Mouse (Mus musculus) monocyte, adult 2 months (primary cell): ENCODE measurements around the gene Anp32b.

ENCODE experiments used
- DNase-seq, 2 experiments: peaks; one replicate each; pipeline ENCODE4 v3.0.0; 2022; ENCODE audit warnings: low spot score in 2 of 2, low read depth in 1 of 2

Anp32b gene

DNA sequence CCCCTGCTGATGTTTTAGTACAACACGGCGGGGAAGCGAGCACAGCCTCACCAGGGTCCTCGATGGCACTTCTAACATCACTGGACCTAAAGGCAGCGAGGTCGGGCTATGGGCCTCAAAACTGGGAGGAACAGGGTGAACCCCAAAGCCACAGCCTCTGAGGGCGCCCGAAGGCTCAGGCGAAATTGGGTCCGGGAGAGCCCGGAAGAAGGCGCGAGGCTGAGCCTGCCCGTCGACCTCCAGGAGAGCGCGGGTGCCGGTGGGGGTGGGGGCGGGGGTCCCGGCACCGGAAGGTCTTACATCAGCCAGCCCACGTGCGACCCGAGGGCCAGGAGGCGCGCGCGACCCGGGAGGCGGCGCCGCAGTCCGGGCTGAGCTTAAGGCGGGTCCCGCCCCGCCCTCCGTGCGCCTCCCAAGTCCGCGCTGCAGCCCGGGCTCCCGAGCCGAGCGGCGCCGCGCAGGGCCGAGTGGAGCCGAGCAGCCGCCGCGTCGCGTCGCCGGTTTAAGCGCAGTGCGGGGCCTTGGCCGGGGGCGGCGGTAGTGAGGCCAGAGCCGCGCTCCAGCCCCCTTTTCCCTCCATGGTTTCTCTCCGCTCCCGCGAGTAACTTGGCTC, at the start of gene Anp32b:
Gene Anp32b (plus strand): TSS at position 384 of the 613 bp plus-strand sequence.
- peak; percentile 71 to 85 for DNase-seq

- DNase-seq, result no peak
Measured at GRCm38 (mm10) chr4:46404042-46404795, 46.5 kb upstream of the Anp32b start.

DNA sequence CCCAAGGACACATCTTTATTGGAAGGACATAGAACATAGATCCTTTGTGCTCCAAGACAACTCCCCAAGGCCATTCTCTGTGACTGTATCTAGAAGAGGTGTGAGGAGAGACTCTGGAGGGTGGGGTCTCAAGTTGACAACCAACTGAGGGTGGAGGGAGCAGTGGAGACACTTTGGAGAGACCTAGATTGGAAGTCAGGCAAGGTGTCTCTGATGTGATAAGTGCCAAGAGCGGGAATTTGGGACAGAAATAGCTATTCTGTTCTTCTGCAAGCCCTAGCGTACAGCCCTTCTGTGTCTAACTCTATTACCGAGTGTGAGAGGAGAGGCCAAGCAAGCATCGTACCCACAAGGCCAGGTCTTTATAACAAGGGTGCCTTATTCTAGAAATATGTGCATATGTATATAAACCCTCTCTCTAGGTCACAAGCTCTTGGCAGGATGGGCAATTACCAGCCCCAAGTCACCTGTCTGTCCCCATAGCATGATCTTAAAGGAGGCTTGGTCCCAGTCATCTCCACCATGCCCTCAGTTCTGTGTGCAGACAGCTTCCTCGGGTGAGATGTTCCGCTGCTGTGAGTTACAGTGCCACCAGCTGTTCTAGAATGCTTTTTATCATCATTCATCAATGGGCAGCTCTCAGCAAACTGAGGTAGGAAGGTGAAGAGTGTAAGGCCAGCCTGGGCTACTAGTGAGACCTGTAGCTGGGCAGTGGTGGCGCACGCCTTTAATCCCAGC, 43.6 kb upstream of the Anp32b start:
- no peak for DNase-seq

GRCm38 (mm10) chr4:46410677-46411076, 40.0 kb upstream of the Anp32b start:
- DNase-seq, result no peak

GRCm38 (mm10) chr4:46411489-46411888, 39.2 kb upstream of the Anp32b start:
- DNase-seq, result peak; percentile 38 to 59

- DNase-seq, result no peak
Measured at GRCm38 (mm10) chr4:46412113-46412512, 38.6 kb upstream of the Anp32b start.

DNA sequence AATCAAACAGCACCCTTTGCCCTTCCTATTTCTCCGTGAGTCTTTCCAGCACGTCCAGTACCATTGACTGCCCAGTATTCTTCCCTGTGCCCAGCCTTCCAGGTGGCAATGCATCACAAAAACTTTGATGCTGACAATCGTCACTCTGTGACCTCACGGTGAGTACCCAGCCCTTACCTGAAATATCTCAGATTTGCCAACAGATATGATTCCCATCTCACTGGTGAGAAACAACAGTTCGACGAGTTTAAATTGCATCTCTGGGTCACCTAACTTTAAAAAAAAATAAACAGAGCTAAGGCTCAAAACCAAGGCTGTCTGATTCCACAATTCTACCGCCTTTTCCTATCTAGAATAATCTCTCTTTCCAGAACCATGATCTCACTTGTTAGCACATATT, 37.3 kb upstream of the Anp32b start, which contains the start of gene Hemgn:
Gene Hemgn (minus strand): TSS at position 101 of the 400 bp plus-strand sequence.
- no peak for DNase-seq

DNA sequence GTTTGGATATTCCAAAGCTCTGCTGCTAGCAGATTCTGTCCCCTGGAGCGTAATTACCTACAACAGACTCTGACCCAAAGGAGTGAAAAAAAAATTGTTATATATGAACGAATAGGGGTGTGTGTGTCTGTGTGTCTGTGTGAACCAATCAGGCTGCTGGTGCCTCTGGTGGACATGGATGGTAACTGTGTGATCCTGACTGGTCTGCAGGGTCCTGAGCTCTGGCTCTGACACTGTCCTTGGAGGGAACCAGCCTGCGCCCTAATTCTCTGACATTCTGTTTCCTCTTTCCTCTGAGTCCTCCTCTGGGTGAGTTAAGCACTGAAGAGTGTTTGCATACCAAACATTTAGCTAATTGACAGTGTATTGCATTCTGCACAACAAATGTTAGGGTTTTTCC, 33.2 kb upstream of the Anp32b start:
- DNase-seq, result peak in 1 of 2 experiments; percentile 13

GRCm38 (mm10) chr4:46418851-46419250, 31.9 kb upstream of the Anp32b start:
- no peak for DNase-seq

DNA sequence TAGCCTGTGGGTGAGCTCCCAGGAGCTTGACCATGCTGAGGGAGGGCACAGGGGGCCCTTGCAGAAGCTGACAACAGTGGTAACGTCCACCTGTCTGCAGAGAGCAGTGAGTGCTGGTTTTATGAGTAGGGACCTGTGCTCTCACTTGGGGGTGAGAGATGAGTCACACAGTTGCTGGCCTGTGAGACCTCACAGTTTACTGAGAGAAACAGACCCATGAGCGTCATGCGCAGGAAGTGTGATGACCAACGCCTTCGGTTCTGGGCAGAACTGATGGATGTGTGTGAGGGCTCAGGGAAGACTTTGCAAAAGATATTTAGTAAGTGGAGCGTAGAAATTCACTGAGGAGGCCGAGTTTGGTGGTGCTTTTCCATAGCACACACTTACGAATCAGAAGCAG, 28.1 kb upstream of the Anp32b start:
- DNase-seq, result no peak

DNA sequence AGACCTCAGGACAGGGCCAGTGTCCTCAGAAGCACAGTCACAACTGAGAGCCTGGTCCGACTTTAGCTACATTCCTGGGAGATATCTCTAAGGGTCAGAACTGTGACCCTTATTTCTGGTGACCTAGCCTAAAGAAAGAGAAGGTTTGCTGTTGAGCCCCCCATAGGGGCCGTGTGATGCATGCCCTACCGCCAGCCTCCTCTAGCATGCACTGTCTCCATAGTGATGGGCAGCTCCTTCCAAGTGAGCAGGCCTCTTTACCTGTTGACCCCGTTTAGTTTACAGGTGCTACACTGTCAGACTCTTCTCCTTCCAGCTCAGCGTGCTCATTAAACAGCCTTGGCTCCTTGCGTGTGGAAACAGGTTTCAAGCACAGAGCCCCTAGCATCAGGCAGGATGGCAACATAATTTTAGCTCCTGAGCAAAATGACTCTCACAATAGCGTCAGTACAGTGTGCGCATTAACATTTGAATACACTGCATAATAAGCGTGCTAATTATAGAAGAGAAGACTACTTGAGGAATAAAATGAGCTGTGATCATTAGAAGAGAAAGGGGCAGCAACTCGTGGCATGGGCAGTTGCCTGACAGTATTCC, 21.7 kb upstream of the Anp32b start:
- DNase-seq, result no peak

DNA sequence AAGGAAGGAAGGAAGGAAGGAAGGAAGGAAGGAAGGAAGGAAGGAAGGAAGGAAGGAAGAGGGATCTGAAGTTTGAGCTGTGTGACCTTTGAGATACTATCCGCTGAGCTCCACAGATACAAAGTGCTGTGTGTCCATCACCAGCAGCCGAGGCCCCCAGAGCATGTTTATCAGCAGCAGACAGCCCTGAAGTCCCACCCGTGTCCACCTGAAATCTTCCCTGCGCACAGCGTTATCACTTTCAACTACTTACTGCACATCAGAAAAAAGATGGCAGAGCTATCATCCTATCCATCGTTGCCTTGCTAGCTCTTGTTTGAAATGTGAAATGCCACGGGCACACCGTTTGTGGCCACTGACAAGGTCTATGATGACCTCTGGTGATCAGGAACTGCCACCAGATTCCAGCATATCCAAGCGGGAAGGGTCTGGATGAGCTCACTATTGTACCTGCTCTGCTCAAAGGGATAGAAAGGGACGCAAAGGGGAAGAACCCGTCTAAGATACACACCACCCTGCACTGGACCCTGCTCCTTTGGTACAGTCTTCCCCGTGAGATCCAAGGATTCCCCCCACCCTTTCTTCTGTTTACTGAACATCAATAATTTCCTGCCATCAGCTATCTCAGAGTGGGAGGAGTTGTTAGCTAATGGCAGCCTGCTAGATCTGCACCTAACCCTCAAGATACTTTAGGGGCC, 18.2 kb upstream of the Anp32b start:
- no peak for DNase-seq

- no peak for DNase-seq
Measured at GRCm38 (mm10) chr4:46442501-46442900, 8.2 kb upstream of the Anp32b start.

- no peak for DNase-seq
Measured at GRCm38 (mm10) chr4:46445237-46445945, 5.3 kb upstream of the Anp32b start.

- no peak for DNase-seq
Measured at GRCm38 (mm10) chr4:46447461-46447860, 3.2 kb upstream of the Anp32b start.

GRCm38 (mm10) chr4:46448886-46449285, 1.8 kb upstream of the Anp32b start:
- no peak for DNase-seq

DNA sequence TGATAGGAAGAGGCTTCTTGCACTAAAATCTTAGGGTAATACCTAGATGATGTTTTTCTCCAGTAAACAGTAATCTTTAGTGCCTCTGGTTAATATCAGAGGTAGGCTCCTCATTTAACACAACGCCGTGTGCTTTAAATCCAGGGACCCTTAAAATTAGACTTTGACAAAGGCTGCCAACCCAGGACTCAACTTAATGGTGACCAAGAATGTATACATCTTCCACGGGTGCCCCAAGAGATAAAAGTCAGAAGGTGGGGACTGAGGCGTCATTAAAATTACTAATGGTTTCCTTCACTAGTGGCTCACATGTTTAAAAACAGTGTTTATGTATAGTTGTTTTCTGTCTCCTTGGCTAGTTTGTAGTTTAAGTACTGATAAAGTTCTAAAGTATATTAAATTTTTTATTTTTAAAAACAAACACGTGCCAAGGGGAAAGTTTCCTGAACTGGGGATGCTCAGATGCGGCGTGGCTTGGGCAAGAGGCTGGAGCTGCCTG, 633 bp upstream of the Anp32b start:
- DNase-seq, result no peak

DNA sequence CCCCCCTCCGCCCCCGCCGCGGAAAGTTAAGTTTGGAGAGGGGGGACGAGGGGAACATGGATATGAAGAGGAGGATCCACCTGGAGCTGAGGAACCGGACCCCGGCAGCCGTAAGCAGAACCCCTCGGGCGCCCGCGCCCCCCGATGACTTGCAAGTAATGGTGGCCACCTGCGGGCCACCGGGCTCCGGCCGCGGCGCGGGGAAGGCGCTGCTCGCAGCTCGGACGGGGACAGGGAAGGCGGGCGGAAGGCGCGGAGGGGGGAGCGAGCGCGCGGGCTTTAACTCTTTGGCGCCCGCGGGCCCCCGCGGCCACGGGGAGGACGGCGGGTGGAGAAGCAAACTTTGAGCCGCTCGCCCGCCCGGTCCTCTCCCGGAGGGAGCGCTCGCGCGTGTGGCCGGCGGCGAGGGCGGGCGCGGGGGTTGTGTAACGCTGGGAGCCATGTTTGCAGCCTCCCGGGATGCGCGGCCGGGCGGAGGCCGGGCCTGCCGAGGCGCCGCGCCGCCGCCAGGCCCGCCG, 597 bp downstream of the Anp32b start:
- peak; percentile 7 to 47 for DNase-seq

DNA sequence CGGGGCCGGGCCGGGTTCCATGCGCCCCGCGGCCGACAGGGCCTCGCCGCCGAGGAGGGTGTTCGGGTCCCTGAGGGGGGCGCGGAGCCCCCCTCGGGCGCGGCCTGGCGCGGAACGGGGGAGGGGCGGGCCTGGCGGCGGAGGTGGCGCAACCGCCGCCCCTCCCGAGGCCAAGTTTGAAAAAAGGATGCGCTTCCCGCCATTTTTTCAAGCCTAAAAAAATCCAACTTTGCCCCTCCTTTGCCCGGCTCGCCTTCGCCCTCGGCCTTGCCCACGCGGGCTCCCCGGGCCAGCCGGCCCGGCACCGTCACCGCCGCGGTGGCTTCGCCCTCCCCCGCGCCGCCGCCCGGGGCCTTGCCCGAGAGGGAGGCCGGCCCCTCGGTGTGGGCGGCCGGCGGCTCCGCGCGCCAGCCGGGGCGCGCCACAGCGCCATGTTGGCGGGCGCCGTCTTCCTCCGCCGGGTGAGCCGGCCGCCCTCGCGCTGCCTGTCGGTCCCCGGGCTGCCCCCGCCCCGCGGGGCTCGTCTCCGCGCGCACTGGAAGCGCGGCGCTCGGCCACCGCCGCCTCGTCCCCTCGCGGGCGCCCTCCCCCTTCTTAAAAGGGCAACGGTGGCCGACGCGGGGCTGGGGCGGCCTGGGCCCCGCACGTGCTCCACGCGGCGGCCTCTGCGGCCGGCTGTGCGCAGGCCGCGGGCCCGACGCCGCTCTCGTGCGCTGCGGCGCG, 1.2 kb downstream of the Anp32b start:
- DNase-seq, result peak; percentile 34 to 62
